8 mouse cellular contexts compared by ENCODE assay signal in the genomic region with DNA sequence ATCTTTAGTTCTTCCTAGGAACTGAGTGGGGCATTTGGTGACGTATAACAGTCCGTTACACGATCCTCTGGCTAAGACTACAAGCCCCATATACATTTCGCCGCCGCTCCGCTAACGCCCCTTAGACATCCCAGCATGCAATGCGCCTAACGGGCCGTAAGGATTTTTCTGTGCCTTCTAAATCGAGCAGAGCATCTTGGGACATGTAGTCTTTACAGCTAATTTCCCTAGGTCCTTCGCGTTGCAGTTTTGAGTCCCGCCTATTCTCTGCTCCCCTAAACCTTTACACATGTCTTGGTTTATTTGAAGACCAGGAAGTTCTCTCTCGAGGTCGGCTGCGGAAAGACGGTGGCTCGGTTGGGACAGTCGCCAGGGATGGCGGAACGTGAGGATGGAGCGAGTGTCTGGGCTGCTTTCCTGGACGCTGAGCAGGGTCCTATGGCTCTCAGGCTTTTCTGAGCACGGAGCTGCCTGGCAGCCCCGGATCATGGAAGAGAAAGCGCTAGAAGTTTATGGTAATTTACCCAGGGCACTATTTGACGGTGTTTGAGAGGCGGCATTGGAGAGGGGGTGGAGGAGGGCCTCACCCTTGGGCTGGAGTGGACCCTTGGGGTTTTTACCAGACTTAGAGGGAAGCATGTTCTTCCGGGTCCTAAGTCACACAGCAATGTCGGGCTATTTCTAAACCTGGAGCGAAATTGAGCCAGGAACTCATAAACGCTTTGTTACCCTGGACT. TPM values are rescaled to one million over a fixed set of nuclear protein-coding genes. Genes with fewer than 3 reads are reported as not detected.
A peak's percentile ranks its signal among the peaks of the same experiment; 100 is the strongest.
DNase-seq lines count a peak whose midpoint lies in the region; ATAC-seq and TF ChIP-seq lines count a peak whose summit lies in the region.

A gene (minus strand): TSS at position 132 of the 737 bp plus-strand sequence.
A gene (plus strand): TSS at position 156 of the 737 bp plus-strand sequence.

- peak within 1 kb of the TSS; percentile 94 for H3K27ac ChIP-seq in hindbrain, embryonic 10.5 days
- peak within 1 kb of the TSS; percentile 76 for H3K27ac ChIP-seq in lung, postnatal 0 days (ENCODE audit: low read length)

- peaks cover 44% of the 10 kb centered on the region for H3K4me1 ChIP-seq in hindbrain, embryonic 10.5 days (replicated peaks)
- H3K4me1 ChIP-seq in lung, postnatal 0 days (ENCODE audit: insufficient read depth, low read depth, low read length): peaks cover 3% of the 10 kb centered on the region; the same call in 1 of the 2 replicates

- 2% methylated on average over 34 of the region's 34 CpGs for WGBS in hindbrain, embryonic 10.5 days
- under 1% methylated on average over 34 of the region's 34 CpGs for WGBS in lung, postnatal 0 days

- H3K36me3 ChIP-seq in hindbrain, embryonic 10.5 days: peaks cover 23% of the 10 kb centered on the region
- no peaks in the 10 kb centered on the region for H3K36me3 ChIP-seq in lung, postnatal 0 days (ENCODE audit: insufficient read depth, low read length)

- TF ChIP-seq EP300 in lung, postnatal 0 days (IDR thresholded peaks at IDR 0.05): peak; percentile 48

- no peaks in the 10 kb centered on the region for H3K27me3 ChIP-seq in hindbrain, embryonic 10.5 days (ENCODE audit: insufficient read depth, poor library complexity, severe bottlenecking)
- H3K27me3 ChIP-seq in lung, postnatal 0 days (replicated peaks; ENCODE audit: insufficient read depth, low read length): no peaks in the 10 kb centered on the region

- peak; percentile 96 for DNase-seq in MN1 (ENCODE audit: low spot score)
- peak; percentile 97 for DNase-seq in cerebellum, adult 9-10 months
- DNase-seq in hindbrain, embryonic 10.5 days (ENCODE audit: low spot score): peak; percentile 93
- peak; percentile 97 for DNase-seq in layer of hippocampus, adult 9-11 months
- peak; percentile 99 for DNase-seq in lung, postnatal 0 days (ENCODE audit: low spot score)
- DNase-seq in ovary, postnatal 14 days (ENCODE audit: low spot score): peak; percentile 82
- peak; percentile 95 for DNase-seq in thymus, postnatal 14 days

- peak within 1 kb of the TSS; percentile 59 for H3K9ac ChIP-seq in lung, postnatal 0 days (replicated peaks; ENCODE audit: low read depth)

- ATAC-seq in frontal cortex, adult (ENCODE audit: low TSS enrichment): peak; percentile 76
- ATAC-seq in lung, postnatal 0 days: peak; percentile 72

- H3K4me3 ChIP-seq in hindbrain, embryonic 10.5 days: peak within 1 kb of the TSS; percentile 86
- H3K4me3 ChIP-seq in lung, postnatal 0 days (ENCODE audit: low read depth, low read length): peak within 1 kb of the TSS; percentile 64

- no peaks in the 10 kb centered on the region for H3K9me3 ChIP-seq in hindbrain, embryonic 10.5 days
- H3K9me3 ChIP-seq in lung, postnatal 0 days (ENCODE audit: low read length): no peaks in the 10 kb centered on the region

- peak within 1 kb of the TSS; percentile 76 for H3K4me2 ChIP-seq in lung, postnatal 0 days (replicated peaks; ENCODE audit: low read depth, low read length)

- peak; percentile 29; the same call in 1 of the 2 replicates for TF ChIP-seq CTCF in lung, postnatal 0 days (IDR thresholded peaks at IDR 0.05)

RNA-seq across cellular contexts. Expression of the first gene that starts in this region (rescaled TPM):
- polyA plus RNA-seq in hindbrain, embryonic 10.5 days (2016; fragmentation: Nextera tagmentation; extraction: Ambion mirVana): 128 and 136 TPM in 2 replicates
- polyA plus RNA-seq in lung, postnatal 0 days (2015; fragmentation: Nextera tagmentation; extraction: Ambion mirVana): 108 and 112 TPM in 2 replicates

RNA-seq across cellular contexts. Expression of the second gene that starts in this region (rescaled TPM):
- polyA plus RNA-seq in hindbrain, embryonic 10.5 days (2016; fragmentation: Nextera tagmentation; extraction: Ambion mirVana): 138 and 149 TPM in 2 replicates
- polyA plus RNA-seq in lung, postnatal 0 days (2015; fragmentation: Nextera tagmentation; extraction: Ambion mirVana): 110 and 111 TPM in 2 replicates

Comparison
In these comparisons a context has a peak if more than half of its experiments do, and no peak if none do; other contexts are left out.
1. Peak in every context shown above with its lines: DNase-seq, ATAC-seq, H3K4me3 ChIP-seq and H3K27ac ChIP-seq.